ENCODE assay signal across 23 mouse cellular contexts in genomic region chr13:25159917-25160316, GRCm38 (mm10).
A peak's percentile ranks its signal among the peaks of the same experiment; 100 is the strongest.
DNase-seq lines count a peak whose midpoint lies in the region; ATAC-seq and TF ChIP-seq lines count a peak whose summit lies in the region.
"Had no signal": no experiment of that assay in that cellular context is flagged by ENCODE, and none has a peak within 500 bp of the region (broad histone marks: within the 10 kb centered on the region; RNA-seq: fewer than 3 reads in every experiment).

No protein-coding gene starts in this region.

- no peak overlapping the region for H3K4me3 ChIP-seq in embryonic facial prominence, embryonic 14.5 days (ENCODE audit: low read depth, low read length)
- H3K4me3 ChIP-seq in embryonic facial prominence, embryonic 10.5 days = no peak overlapping the region
- H3K4me3 ChIP-seq in liver, postnatal 0 days (ENCODE audit: low read depth, low read length) = no peak overlapping the region
- H3K4me3 ChIP-seq in liver, embryonic 12.5 days = no peak overlapping the region
- H3K4me3 ChIP-seq in layer of hippocampus, adult 2 months = no peak overlapping the region
- H3K4me3 ChIP-seq: erythroblast, embryonic 14.5 days; heart, adult 2 months; heart, embryonic 15.5 days; hindbrain, embryonic 15.5 days; intestine, embryonic 15.5 days; kidney, embryonic 15.5 days; limb, embryonic 10.5 days had no signal

- H3K36me3 ChIP-seq in embryonic facial prominence, embryonic 14.5 days (ENCODE audit: control insufficient read depth, insufficient read depth, low read length) = no peaks in the 10 kb centered on the region
- H3K36me3 ChIP-seq in embryonic facial prominence, embryonic 10.5 days (replicated peaks) = no peaks in the 10 kb centered on the region
- no peaks in the 10 kb centered on the region for H3K36me3 ChIP-seq in liver, postnatal 0 days (replicated peaks; ENCODE audit: insufficient read depth, low read length)
- no peaks in the 10 kb centered on the region for H3K36me3 ChIP-seq in liver, embryonic 12.5 days
- H3K36me3 ChIP-seq: heart, embryonic 15.5 days; hindbrain, embryonic 15.5 days; intestine, embryonic 15.5 days; kidney, embryonic 15.5 days; limb, embryonic 10.5 days had no signal

- H3K4me1 ChIP-seq in embryonic facial prominence, embryonic 14.5 days (ENCODE audit: control insufficient read depth, insufficient read depth, low read length) = no peaks in the 10 kb centered on the region
- no peaks in the 10 kb centered on the region for H3K4me1 ChIP-seq in embryonic facial prominence, embryonic 10.5 days
- no peaks in the 10 kb centered on the region for H3K4me1 ChIP-seq in liver, postnatal 0 days (ENCODE audit: insufficient read depth)
- no peaks in the 10 kb centered on the region for H3K4me1 ChIP-seq in liver, embryonic 12.5 days
- H3K4me1 ChIP-seq: heart, embryonic 15.5 days; hindbrain, embryonic 15.5 days; intestine, embryonic 15.5 days; kidney, embryonic 15.5 days; limb, embryonic 10.5 days had no signal

- no peak for TF ChIP-seq EP300 in liver, postnatal 0 days (IDR thresholded peaks at IDR 0.05; ENCODE audit: low read depth)

- no peaks in the 10 kb centered on the region for H3K9me3 ChIP-seq in embryonic facial prominence, embryonic 14.5 days (ENCODE audit: control insufficient read depth, low read length)
- no peaks in the 10 kb centered on the region for H3K9me3 ChIP-seq in embryonic facial prominence, embryonic 10.5 days
- no peaks in the 10 kb centered on the region for H3K9me3 ChIP-seq in liver, postnatal 0 days (ENCODE audit: low read length)
- H3K9me3 ChIP-seq in liver, embryonic 12.5 days (replicated peaks) = no peaks in the 10 kb centered on the region
- H3K9me3 ChIP-seq: heart, embryonic 15.5 days; hindbrain, embryonic 15.5 days; intestine, embryonic 15.5 days; kidney, embryonic 15.5 days; limb, embryonic 10.5 days had no signal

- peak; percentile 83 for ATAC-seq in embryonic facial prominence, embryonic 14.5 days (ENCODE audit: low read depth)
- peak; percentile 74 for ATAC-seq in liver, postnatal 0 days
- ATAC-seq in liver, embryonic 12.5 days = no peak
- ATAC-seq: intestine, embryonic 15.5 days; midbrain, embryonic 16.5 days had no signal

- H3K27ac ChIP-seq in embryonic facial prominence, embryonic 14.5 days (replicated peaks; ENCODE audit: low read depth, low read length) = no peak overlapping the region
- no peak overlapping the region for H3K27ac ChIP-seq in embryonic facial prominence, embryonic 10.5 days (replicated peaks)
- no peak overlapping the region for H3K27ac ChIP-seq in liver, postnatal 0 days (ENCODE audit: low read depth)
- H3K27ac ChIP-seq in liver, embryonic 12.5 days = no peak overlapping the region
- H3K27ac ChIP-seq in layer of hippocampus, adult 2 months = no peak overlapping the region
- H3K27ac ChIP-seq: heart, adult 2 months; heart, embryonic 15.5 days; hindbrain, embryonic 15.5 days; intestine, embryonic 15.5 days; kidney, embryonic 15.5 days; limb, embryonic 10.5 days; liver, embryonic 14.5 days had no signal

- no peak for TF ChIP-seq CTCF in liver, postnatal 0 days (IDR thresholded peaks at IDR 0.05; ENCODE audit: low read depth)
- TF ChIP-seq CTCF in layer of hippocampus, adult 2 months (conservative IDR thresholded peaks at IDR 0.05) = no peak

- peak; percentile 52 for DNase-seq in embryonic facial prominence, embryonic 14.5 days (ENCODE audit: low spot score)
- DNase-seq in embryonic facial prominence, embryonic 10.5 days (ENCODE audit: low spot score) = no peak
- DNase-seq in liver, postnatal 0 days = no peak
- DNase-seq in urinary bladder, postnatal 36 days (ENCODE audit: low spot score in 2 of 2) = peak; percentile 8 to 28
- DNase-seq in urinary bladder, postnatal 4 days (ENCODE audit: low spot score in 2 of 2) = no peak
- no peak for DNase-seq in layer of hippocampus, adult 2 months (ENCODE audit: low spot score in 2 of 2)
- DNase-seq in yolk sac, embryonic 10.5 days (ENCODE audit: low spot score) = no peak
- DNase-seq: adrenal gland, adult 2 months; cerebellum, adult 9-10 months; gastrocnemius, postnatal 14 days; heart, adult 2 months; heart, postnatal 4 days; kidney, postnatal 4 days; right cerebral cortex, postnatal 14 days had no signal

- no peak overlapping the region for H3K9ac ChIP-seq in embryonic facial prominence, embryonic 14.5 days (ENCODE audit: low read depth, low read length)
- no peak overlapping the region for H3K9ac ChIP-seq in liver, postnatal 0 days (replicated peaks)
- no peak overlapping the region for H3K9ac ChIP-seq in liver, embryonic 12.5 days
- H3K9ac ChIP-seq: heart, embryonic 15.5 days; hindbrain, embryonic 15.5 days; intestine, embryonic 15.5 days; kidney, embryonic 15.5 days; liver, embryonic 14.5 days had no signal

- 50% methylated on average over 2 of the region's 2 CpGs for WGBS in embryonic facial prominence, embryonic 14.5 days
- 70% methylated on average over 2 of the region's 2 CpGs for WGBS in embryonic facial prominence, embryonic 10.5 days
- 33% methylated on average over 2 of the region's 2 CpGs for WGBS in liver, postnatal 0 days (ENCODE audit: insufficient replicate concordance)
- WGBS in liver, embryonic 12.5 days (ENCODE audit: insufficient replicate concordance) = 37% methylated on average over 2 of the region's 2 CpGs

- no peaks in the 10 kb centered on the region for H3K27me3 ChIP-seq in embryonic facial prominence, embryonic 14.5 days (replicated peaks; ENCODE audit: control insufficient read depth, insufficient read depth, low read length)
- H3K27me3 ChIP-seq in embryonic facial prominence, embryonic 10.5 days (replicated peaks; ENCODE audit: low read depth, poor library complexity, severe bottlenecking) = no peaks in the 10 kb centered on the region
- no peaks in the 10 kb centered on the region for H3K27me3 ChIP-seq in liver, postnatal 0 days (ENCODE audit: insufficient read depth, low read length)
- H3K27me3 ChIP-seq in liver, embryonic 12.5 days (replicated peaks) = no peaks in the 10 kb centered on the region
- H3K27me3 ChIP-seq: heart, embryonic 15.5 days; hindbrain, embryonic 15.5 days; intestine, embryonic 15.5 days; kidney, embryonic 15.5 days had no signal

- H3K4me2 ChIP-seq in embryonic facial prominence, embryonic 14.5 days (ENCODE audit: low read depth, low read length) = no peak overlapping the region
- no peak overlapping the region for H3K4me2 ChIP-seq in liver, postnatal 0 days (ENCODE audit: low read depth, low read length)
- H3K4me2 ChIP-seq in liver, embryonic 12.5 days = no peak overlapping the region
- H3K4me2 ChIP-seq: heart, embryonic 15.5 days; hindbrain, embryonic 15.5 days; intestine, embryonic 15.5 days; kidney, embryonic 15.5 days had no signal

Comparison
In these comparisons a context has a peak if more than half of its experiments do, and no peak if none do; other contexts are left out.
1. DNase-seq: peak in embryonic facial prominence, embryonic 14.5 days (single experiment) and urinary bladder, postnatal 36 days (2 of 2); none in embryonic facial prominence, embryonic 10.5 days (single experiment), liver, postnatal 0 days (single experiment), urinary bladder, postnatal 4 days (0 of 2), layer of hippocampus, adult 2 months (0 of 2) and yolk sac, embryonic 10.5 days (single experiment).